Mouse (Mus musculus) MEL (cell line): Measurements from ENCODE around the gene Gfra4. TPM values are rescaled to one million over a fixed set of nuclear protein-coding genes. Genes with fewer than 3 reads are reported as not detected.

Experiments
- DNase-seq: peaks from one replicate; pipeline ENCODE4 v3.0.0; 2011; ENCODE audit warnings: low read depth, low spot score
- H3K27ac ChIP-seq: 2 replicates; pipeline ENCODE4 v1.5.1; 2012; ENCODE audit warnings: low read depth, mild to moderate bottlenecking, control low read depth, low read length, moderate library complexity; ENCODE audit not compliant: control insufficient read depth
- H3K27me3 ChIP-seq, 2 experiments: fragments of 150-350 bp in 1 of 2; sonication (generic) in 1 of 2; 2 replicates each; pipeline ENCODE4 v1.6.1; 2012; ENCODE audit warnings: low read length in 2 of 2, mild to moderate bottlenecking in 2 of 2, improper control_type of control experiment in 1 of 2, moderate library complexity in 1 of 2; ENCODE audit not compliant: insufficient read depth in 2 of 2, control insufficient read depth in 1 of 2
- H3K36me3 ChIP-seq, 2 experiments: 2 replicates each; pipeline ENCODE4 v1.6.1; 2012 to 2014; ENCODE audit warnings: low read length in 2 of 2, improper control_type of control experiment in 1 of 2, inconsistent platforms in 1 of 2, mild to moderate bottlenecking in 1 of 2; ENCODE audit not compliant: insufficient read depth in 2 of 2, control insufficient read depth in 1 of 2
- H3K4me1 ChIP-seq, 2 experiments: fragments of 150-350 bp in 1 of 2; sonication (generic) in 1 of 2; 2 replicates each; pipeline ENCODE4 v1.6.1; 2012; ENCODE audit warnings: low read length in 2 of 2, improper control_type of control experiment in 1 of 2, mild to moderate bottlenecking in 1 of 2; ENCODE audit not compliant: insufficient read depth in 2 of 2, control insufficient read depth in 1 of 2
- H3K4me3 ChIP-seq, 2 experiments: fragments of 150-350 bp in 1 of 2; sonication (generic) in 1 of 2; 2 replicates each; pipeline ENCODE4 v1.5.1; 2012; ENCODE audit warnings: low read depth in 2 of 2, low read length in 2 of 2, mild to moderate bottlenecking in 2 of 2, moderate library complexity in 2 of 2, control low read depth in 1 of 2, improper control_type of control experiment in 1 of 2; ENCODE audit not compliant: control insufficient read depth in 1 of 2, insufficient read depth in 1 of 2
- H3K79me2 ChIP-seq: 2 replicates; pipeline ENCODE4 v1.6.1; 2012; ENCODE audit warnings: mild to moderate bottlenecking, low read length, moderate library complexity; ENCODE audit not compliant: control insufficient read depth, poor library complexity, insufficient read depth
- H3K9ac ChIP-seq: 2 replicates; pipeline ENCODE4 v1.6.1; 2012; ENCODE audit warnings: low read depth, mild to moderate bottlenecking, control low read depth, low read length, moderate library complexity; ENCODE audit not compliant: control insufficient read depth, poor library complexity, severe bottlenecking
- H3K9me3 ChIP-seq: fragments of 150-350 bp; sonication (generic); replicated peaks from 2 replicates; pipeline ENCODE4 v1.6.1; 2012; ENCODE audit warnings: mild to moderate bottlenecking, low read length, improper control_type of control experiment, moderate library complexity; ENCODE audit not compliant: insufficient read depth
- BHLHE40 ChIP-seq: IDR thresholded peaks from 2 replicates; pipeline ENCODE4 v1.6.1; 2012; ENCODE audit warnings: low read depth, mild to moderate bottlenecking, inconsistent platforms, low read length, improper control_type of control experiment, borderline replicate concordance
- CHD1 ChIP-seq: IDR thresholded peaks from 2 replicates; pipeline ENCODE4 v1.6.1; 2012; ENCODE audit warnings: low read depth, mild to moderate bottlenecking, inconsistent platforms, low read length, improper control_type of control experiment
- CHD2 ChIP-seq: IDR thresholded peaks from 2 replicates; pipeline ENCODE4 v1.6.1; 2011; ENCODE audit warnings: low read length, improper control_type of control experiment
- CTCF ChIP-seq, 3 experiments: IDR thresholded peaks in 2 of 3; conservative IDR thresholded peaks in 1 of 3; 2 replicates each; pipeline ENCODE4 v1.5.1; 2011 to 2012; ENCODE audit warnings: low read length in 3 of 3, low read depth in 2 of 3, mild to moderate bottlenecking in 2 of 3, improper control_type of control experiment in 1 of 3, inconsistent platforms in 1 of 3, mixed read lengths in 1 of 3, moderate library complexity in 1 of 3; ENCODE audit not compliant: control insufficient read depth in 1 of 3, insufficient read depth in 1 of 3, poor library complexity in 1 of 3, severe bottlenecking in 1 of 3
- E2F4 ChIP-seq: IDR thresholded peaks from 2 replicates; pipeline ENCODE4 v1.6.1; 2011; ENCODE audit warnings: low read depth, low read length, improper control_type of control experiment, borderline replicate concordance
- EP300 ChIP-seq, 2 experiments: IDR thresholded peaks; 2 replicates each; pipeline ENCODE4 v1.6.1; 2011; ENCODE audit warnings: improper control_type of control experiment in 2 of 2, low read length in 2 of 2, low read depth in 1 of 2, mild to moderate bottlenecking in 1 of 2
- ETS1 ChIP-seq: IDR thresholded peaks from 2 replicates; pipeline ENCODE4 v1.6.1; 2012; ENCODE audit warnings: low read depth, mild to moderate bottlenecking, inconsistent platforms, low read length, improper control_type of control experiment, moderate library complexity
- GATA1 ChIP-seq: IDR thresholded peaks from 2 replicates; pipeline ENCODE4 v1.6.1; 2011; ENCODE audit warnings: low read depth, low read length, improper control_type of control experiment
- HCFC1 ChIP-seq: IDR thresholded peaks from 2 replicates; pipeline ENCODE4 v1.6.1; 2012; ENCODE audit warnings: low read depth, mild to moderate bottlenecking, inconsistent platforms, low read length, improper control_type of control experiment, moderate library complexity
- MAFK ChIP-seq: IDR thresholded peaks from 2 replicates; pipeline ENCODE4 v1.6.1; 2011; ENCODE audit warnings: low read depth, mild to moderate bottlenecking, low read length, improper control_type of control experiment, borderline replicate concordance
- MAX ChIP-seq: IDR thresholded peaks from 2 replicates; pipeline ENCODE4 v1.6.1; 2011; ENCODE audit warnings: low read length, improper control_type of control experiment
- MXI1 ChIP-seq: IDR thresholded peaks from 2 replicates; pipeline ENCODE4 v1.6.1; 2011; ENCODE audit warnings: mild to moderate bottlenecking, low read depth, low read length, improper control_type of control experiment
- MYB ChIP-seq: IDR thresholded peaks from 2 replicates; pipeline ENCODE4 v1.6.1; 2011; ENCODE audit warnings: mild to moderate bottlenecking, low read depth, low read length, improper control_type of control experiment
- MYC ChIP-seq: IDR thresholded peaks from 2 replicates; pipeline ENCODE4 v1.6.1; 2011; ENCODE audit warnings: low read depth, mild to moderate bottlenecking, low read length, improper control_type of control experiment, moderate library complexity
- NELFE ChIP-seq: IDR thresholded peaks from 2 replicates; pipeline ENCODE4 v1.6.1; 2011; ENCODE audit warnings: low read depth, low read length, improper control_type of control experiment
- NRF1 ChIP-seq: IDR thresholded peaks from 2 replicates; pipeline ENCODE4 v1.6.1; 2014; ENCODE audit warnings: low read depth, mild to moderate bottlenecking, inconsistent platforms, low read length, improper control_type of control experiment, moderate library complexity; ENCODE audit not compliant: poor library complexity, insufficient read depth, severe bottlenecking
- POLR2A ChIP-seq, 2 experiments: IDR thresholded peaks; 2 replicates each; pipeline ENCODE4 v1.6.1; 2011 to 2012; ENCODE audit warnings: low read length in 2 of 2, mild to moderate bottlenecking in 2 of 2, control low read depth in 1 of 2, improper control_type of control experiment in 1 of 2, low read depth in 1 of 2, moderate library complexity in 1 of 2; ENCODE audit not compliant: control insufficient read depth in 1 of 2, insufficient read depth in 1 of 2, poor library complexity in 1 of 2
- POLR2AphosphoS2 ChIP-seq: IDR thresholded peaks from 2 replicates; pipeline ENCODE4 v1.6.1; 2011; ENCODE audit warnings: low read length, improper control_type of control experiment
- RAD21 ChIP-seq: IDR thresholded peaks from 2 replicates; pipeline ENCODE4 v1.6.1; 2011; ENCODE audit warnings: mild to moderate bottlenecking, low read depth, low read length, improper control_type of control experiment
- RCOR1 ChIP-seq: IDR thresholded peaks from 2 replicates; pipeline ENCODE4 v1.6.1; 2012; ENCODE audit warnings: low read depth, mild to moderate bottlenecking, inconsistent platforms, low read length, improper control_type of control experiment
- SIN3A ChIP-seq: IDR thresholded peaks from 2 replicates; pipeline ENCODE4 v1.6.1; 2012; ENCODE audit warnings: low read length, improper control_type of control experiment, inconsistent platforms
- SMC3 ChIP-seq: IDR thresholded peaks from 2 replicates; pipeline ENCODE4 v1.6.1; 2011; ENCODE audit warnings: low read depth, low read length, improper control_type of control experiment
- TAL1 ChIP-seq: IDR thresholded peaks from 2 replicates; pipeline ENCODE4 v1.6.1; 2012; ENCODE audit warnings: mild to moderate bottlenecking, inconsistent platforms, low read length, moderate library complexity, mixed read lengths
- TCF12 ChIP-seq: IDR thresholded peaks from 2 replicates; pipeline ENCODE4 v1.6.1; 2014; ENCODE audit warnings: low read depth, mild to moderate bottlenecking, inconsistent platforms, low read length, improper control_type of control experiment, moderate library complexity
- UBTF ChIP-seq: IDR thresholded peaks from 2 replicates; pipeline ENCODE4 v1.6.1; 2012; ENCODE audit warnings: low read depth, mild to moderate bottlenecking, inconsistent platforms, low read length, improper control_type of control experiment, moderate library complexity, borderline replicate concordance; ENCODE audit not compliant: insufficient read depth
- USF1 ChIP-seq: IDR thresholded peaks from 2 replicates; pipeline ENCODE4 v1.6.1; 2014; ENCODE audit warnings: low read depth, mild to moderate bottlenecking, inconsistent platforms, low read length, improper control_type of control experiment, moderate library complexity
- ZMIZ1 ChIP-seq: IDR thresholded peaks from 2 replicates; pipeline ENCODE4 v1.6.1; 2012; ENCODE audit warnings: low read depth, mild to moderate bottlenecking, inconsistent platforms, low read length, improper control_type of control experiment, moderate library complexity
- ZNF384 ChIP-seq: IDR thresholded peaks from 2 replicates; pipeline ENCODE4 v1.6.1; 2012; ENCODE audit warnings: low read depth, mild to moderate bottlenecking, inconsistent platforms, low read length, improper control_type of control experiment
- polyA plus RNA-seq, 2 experiments: library from polyadenylated mRNA; stranded (reverse) in 1 of 2; unstranded in 1 of 2; fragments of >175 nt in 1 of 2; fragments of >200 nt in 1 of 2; gene quantifications; 2 replicates each; pipeline versions ENCODE4 v1.2.1 to v1.2.4; 2012; ENCODE audit warnings: low replicate concordance in 2 of 2, low read depth in 1 of 2; ENCODE audit not compliant: insufficient read length in 2 of 2, insufficient read depth in 1 of 2, missing spikeins in 1 of 2
- total RNA-seq: library from RNA; depleted of rRNA; stranded (reverse); fragments of 300-350 nt; gene quantifications from 2 replicates; pipeline ENCODE4 v1.2.3, GENCODE M21; 2012

Gene Gfra4
- total and polyA plus RNA-seq, 3 experiments: not detected

GRCm38 (mm10) chr2:131038675-131039074 is 4.2 kb downstream of the Gfra4 start:
- Histone ChIP-seq H3K9ac (no peak overlapping the region), H3K4me1 (no peaks in the 10 kb centered on the region), H3K36me3 (no peaks in the 10 kb centered on the region), H3K27me3 (no peaks in the 10 kb centered on the region), H3K9me3 (no peaks in the 10 kb centered on the region), H3K27ac (no peak overlapping the region), H3K79me2 (no peaks in the 10 kb centered on the region), H3K4me3 (no peak overlapping the region)
- TF ChIP-seq ZNF384 (no peak), CTCF (IDR thresholded peaks at IDR 0.05 in 2 of 3, conservative IDR thresholded peaks at IDR 0.05 in 1 of 3; ENCODE audit: control insufficient read depth in 1 of 3, insufficient read depth in 1 of 3, low read depth in 2 of 3, low read length in 3 of 3, poor library complexity in 1 of 3, severe bottlenecking in 1 of 3) (no peak), MXI1 (no peak), UBTF (no peak), MYB (no peak), EP300 (IDR thresholded peaks at IDR 0.05; ENCODE audit: low read depth in 1 of 2, low read length in 2 of 2) (no peak), HCFC1 (no peak), POLR2A (IDR thresholded peaks at IDR 0.05; ENCODE audit: control insufficient read depth in 1 of 2, insufficient read depth in 1 of 2, low read depth in 1 of 2, low read length in 2 of 2, poor library complexity in 1 of 2) (no peak), CHD1 (no peak), TCF12 (no peak), POLR2AphosphoS2 (no peak), BHLHE40 (no peak), USF1 (no peak), TAL1 (no peak), MYC (no peak), MAX (no peak), MAFK (no peak)
- DNase-seq: no peak

GRCm38 (mm10) chr2:131038197-131038596 is 4.7 kb downstream of the Gfra4 start:
- no peak for TF ChIP-seq ZMIZ1
- TF ChIP-seq NRF1: no peak
- TF ChIP-seq SMC3: no peak
- no peak for TF ChIP-seq CHD1
- no peak for TF ChIP-seq ETS1
- no peak for TF ChIP-seq RAD21
- no peak for TF ChIP-seq USF1
- no peak for TF ChIP-seq RCOR1
- no peak for TF ChIP-seq GATA1
- no peak for TF ChIP-seq MYC
- TF ChIP-seq MAFK: no peak
- no peak for TF ChIP-seq BHLHE40
- no peak for TF ChIP-seq E2F4
- TF ChIP-seq NELFE: no peak
- TF ChIP-seq CHD2: no peak
- TF ChIP-seq SIN3A: no peak
- no peak for TF ChIP-seq HCFC1
- TF ChIP-seq, all 39 proteins: peak for 0
- no peak overlapping the region for H3K27ac ChIP-seq
- no peak overlapping the region for H3K4me3 ChIP-seq
- no peak for DNase-seq
- no peaks in the 10 kb centered on the region for H3K9me3 ChIP-seq
- H3K79me2 ChIP-seq: no peaks in the 10 kb centered on the region
- no peaks in the 10 kb centered on the region for H3K36me3 ChIP-seq
- no peak overlapping the region for H3K9ac ChIP-seq
- H3K27me3 ChIP-seq: no peaks in the 10 kb centered on the region
- H3K4me1 ChIP-seq: no peaks in the 10 kb centered on the region
